Comparison of ENCODE assay signal across 8 mouse cellular contexts in the genomic region with DNA sequence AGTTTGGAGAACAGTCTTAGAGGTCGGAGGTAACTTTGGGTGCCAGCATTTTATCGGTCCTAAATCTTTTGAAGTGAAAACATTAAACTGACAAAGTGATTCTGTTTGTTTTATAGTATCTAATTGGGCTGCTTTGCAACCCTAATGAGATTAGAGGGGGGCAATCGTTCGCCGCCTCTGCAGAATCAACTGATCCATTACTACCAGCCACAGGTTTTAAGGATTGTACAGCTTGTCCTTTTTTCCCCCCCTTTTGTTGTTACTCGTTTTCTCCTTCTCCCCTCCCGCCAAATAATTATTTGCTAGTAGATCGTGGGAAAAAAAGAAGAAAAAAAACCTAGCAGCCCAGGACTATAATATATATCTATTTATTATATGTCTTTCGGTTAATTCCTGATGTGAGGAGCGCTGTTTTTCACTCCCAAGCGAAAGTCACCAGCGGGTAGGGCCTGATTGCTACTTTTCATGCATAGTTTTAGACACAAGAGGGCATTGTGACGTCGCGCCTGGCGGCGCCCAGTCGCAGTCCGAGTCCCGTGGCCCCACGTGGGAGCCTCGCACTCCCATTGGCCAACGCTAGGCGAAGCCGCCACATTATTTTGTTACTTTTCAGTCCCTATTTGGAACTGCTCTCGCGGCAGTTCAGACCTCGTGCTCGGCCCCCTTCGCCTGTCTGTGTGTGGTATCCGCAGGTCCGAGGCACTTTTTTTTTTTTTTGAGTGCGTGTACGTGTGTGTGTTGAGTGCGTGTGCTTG. TPM values are rescaled to one million over a fixed set of nuclear protein-coding genes. Genes with fewer than 3 reads are reported as not detected.
DNase-seq lines count a peak whose midpoint lies in the region; ATAC-seq and TF ChIP-seq lines count a peak whose summit lies in the region.

A gene (plus strand): TSS at position 612 of the 755 bp plus-strand sequence.

- dilution Hi-C loops in CH12.LX (cut with MboI; ENCODE audit: extremely low pct_ligation_motif_present, extremely low pct_unique_long_range_greater_than_20kb, low sequenced_read_pairs): no loop called here

- peak within 1 kb of the TSS; percentile 74 for H3K9ac ChIP-seq in CH12.LX (ENCODE audit: insufficient read depth, low read depth)
- H3K9ac ChIP-seq in forebrain, embryonic 11.5 days (ENCODE audit: low read length): peak within 1 kb of the TSS; percentile 100
- H3K9ac ChIP-seq in heart, embryonic 16.5 days (ENCODE audit: low read length): peak within 1 kb of the TSS; percentile 90
- peak within 1 kb of the TSS; percentile 69 for H3K9ac ChIP-seq in liver, embryonic 15.5 days
- peak within 1 kb of the TSS; percentile 98 for H3K9ac ChIP-seq in neural tube, embryonic 12.5 days

- in situ Hi-C loops in CH12.LX (cut with MboI; ENCODE audit: low pct_ligation_motif_present, low pct_unique_long_range_greater_than_20kb, low sequenced_read_pairs): loop anchor here (5.0 to 25.0 kb wide), 2 partner anchors 320 to 465 kb away; no protein-coding TSS in a partner anchor

- WGBS in forebrain, embryonic 11.5 days: under 1% methylated on average over 35 of the region's 35 CpGs
- WGBS in heart, embryonic 16.5 days: 1% methylated on average over 35 of the region's 35 CpGs
- under 1% methylated on average over 35 of the region's 35 CpGs for WGBS in liver, embryonic 15.5 days (ENCODE audit: insufficient replicate concordance)
- under 1% methylated on average over 35 of the region's 35 CpGs for WGBS in neural tube, embryonic 12.5 days

- peak; percentile 15; the same call in 1 of the 2 replicates for TF ChIP-seq EP300 in CH12.LX (IDR thresholded peaks at IDR 0.05; ENCODE audit: low read length)

- peak; percentile 86 for TF ChIP-seq POLR2A in CH12.LX (IDR thresholded peaks at IDR 0.05; ENCODE audit: low read depth, low read length)

- H3K27ac ChIP-seq in CH12.LX (ENCODE audit: insufficient read depth, low read depth): peak within 1 kb of the TSS; percentile 87
- H3K27ac ChIP-seq in forebrain, embryonic 11.5 days (ENCODE audit: low read depth, low read length): peak within 1 kb of the TSS; percentile 92
- H3K27ac ChIP-seq in heart, embryonic 16.5 days (ENCODE audit: low read length): peak within 1 kb of the TSS; percentile 85
- peak within 1 kb of the TSS; percentile 80 for H3K27ac ChIP-seq in liver, embryonic 15.5 days (replicated peaks)
- peak within 1 kb of the TSS; percentile 91 for H3K27ac ChIP-seq in neural tube, embryonic 12.5 days

- H3K4me2 ChIP-seq in CH12.LX (ENCODE audit: insufficient read depth, low read depth, poor library complexity, severe bottlenecking): peak within 1 kb of the TSS; percentile 97
- H3K4me2 ChIP-seq in forebrain, embryonic 11.5 days (ENCODE audit: low read depth, low read length, severe bottlenecking): peak within 1 kb of the TSS; percentile 98
- peak within 1 kb of the TSS; percentile 91 for H3K4me2 ChIP-seq in heart, embryonic 16.5 days (ENCODE audit: low read depth, low read length)
- H3K4me2 ChIP-seq in liver, embryonic 15.5 days: peak within 1 kb of the TSS; percentile 98
- H3K4me2 ChIP-seq in neural tube, embryonic 12.5 days (replicated peaks): peak within 1 kb of the TSS; percentile 93

- peak; percentile 57 for ATAC-seq in forebrain, embryonic 11.5 days (replicated peaks; ENCODE audit: low FRiP score)
- peak; percentile 56 for ATAC-seq in heart, embryonic 16.5 days (replicated peaks; ENCODE audit: extremely low read depth, insufficient read depth, low FRiP score)
- ATAC-seq in liver, embryonic 15.5 days (ENCODE audit: insufficient read depth): peak; percentile 65
- ATAC-seq in neural tube, embryonic 12.5 days (ENCODE audit: low FRiP score, low read depth): peak; percentile 64

- H3K36me3 ChIP-seq in CH12.LX (replicated peaks in 1 of 2; ENCODE audit: control insufficient read depth in 1 of 2, insufficient read depth in 1 of 2, low read length in 1 of 2): peaks cover 0 to 16% of the 10 kb centered on the region in 2 experiments
- H3K36me3 ChIP-seq in forebrain, embryonic 11.5 days (ENCODE audit: control insufficient read depth, insufficient read depth, low read length): no peaks in the 10 kb centered on the region
- no peaks in the 10 kb centered on the region for H3K36me3 ChIP-seq in heart, embryonic 16.5 days (ENCODE audit: control insufficient read depth, insufficient read depth)
- H3K36me3 ChIP-seq in liver, embryonic 15.5 days (replicated peaks): no peaks in the 10 kb centered on the region; the same call in 1 of the 2 replicates
- H3K36me3 ChIP-seq in neural tube, embryonic 12.5 days: peaks cover 9% of the 10 kb centered on the region; the same call in 1 of the 2 replicates

- DNase-seq in CH12.LX (ENCODE audit: extremely low read depth): peak; percentile 97
- peak; percentile 94 for DNase-seq in c-Kit-positive CD71-positive TER-119-negative erythroid progenitor cells, embryonic 14.5 days (ENCODE audit: low read depth)
- peak; percentile 99 for DNase-seq in forebrain, embryonic 11.5 days (ENCODE audit: low spot score)
- DNase-seq in kidney, postnatal 36 days: peak; percentile 99 to 100
- peak; percentile 98 for DNase-seq in telencephalon, adult 2 months (ENCODE audit: low read depth, low spot score)

- H3K4me3 ChIP-seq in CH12.LX (replicated peaks in 1 of 3; ENCODE audit: low read depth in 2 of 3, low read length in 2 of 3, poor library complexity in 1 of 3): peak within 1 kb of the TSS; percentile 73 to 84 (median 83)
- H3K4me3 ChIP-seq in forebrain, embryonic 11.5 days (ENCODE audit: low read depth, low read length): peak within 1 kb of the TSS; percentile 99
- peak within 1 kb of the TSS; percentile 77 for H3K4me3 ChIP-seq in heart, embryonic 16.5 days (ENCODE audit: low read length)
- H3K4me3 ChIP-seq in liver, embryonic 15.5 days (replicated peaks): peak within 1 kb of the TSS; percentile 70
- peak within 1 kb of the TSS; percentile 89 for H3K4me3 ChIP-seq in neural tube, embryonic 12.5 days

- H3K79me2 ChIP-seq in CH12.LX (replicated peaks; ENCODE audit: control insufficient read depth, extremely low read depth, insufficient read depth, poor library complexity, severe bottlenecking): peaks cover 13% of the 10 kb centered on the region; the same call in 1 of the 2 replicates

- peaks cover 9 to 58% of the 10 kb centered on the region in 2 experiments; a peak in 3 of 4 replicates for H3K4me1 ChIP-seq in CH12.LX (ENCODE audit: control insufficient read depth in 1 of 2, insufficient read depth in 2 of 2)
- peaks cover 34% of the 10 kb centered on the region for H3K4me1 ChIP-seq in forebrain, embryonic 11.5 days (replicated peaks; ENCODE audit: control insufficient read depth, insufficient read depth, low read length)
- H3K4me1 ChIP-seq in heart, embryonic 16.5 days (ENCODE audit: control insufficient read depth, insufficient read depth, low read length): peaks cover 42% of the 10 kb centered on the region
- H3K4me1 ChIP-seq in liver, embryonic 15.5 days (replicated peaks): peaks cover 87% of the 10 kb centered on the region
- H3K4me1 ChIP-seq in neural tube, embryonic 12.5 days: peaks cover 58% of the 10 kb centered on the region

- H3K9me3 ChIP-seq in CH12.LX (replicated peaks; ENCODE audit: low read length): no peaks in the 10 kb centered on the region
- H3K9me3 ChIP-seq in forebrain, embryonic 11.5 days (ENCODE audit: control insufficient read depth, low read length): no peaks in the 10 kb centered on the region
- H3K9me3 ChIP-seq in heart, embryonic 16.5 days (replicated peaks; ENCODE audit: control insufficient read depth, low read length): no peaks in the 10 kb centered on the region
- no peaks in the 10 kb centered on the region for H3K9me3 ChIP-seq in liver, embryonic 15.5 days (replicated peaks)
- no peaks in the 10 kb centered on the region for H3K9me3 ChIP-seq in neural tube, embryonic 12.5 days

- H3K27me3 ChIP-seq in CH12.LX (replicated peaks): no peaks in the 10 kb centered on the region
- peaks cover 7% of the 10 kb centered on the region for H3K27me3 ChIP-seq in forebrain, embryonic 11.5 days (ENCODE audit: control insufficient read depth, insufficient read depth, low read length)
- peaks cover 37% of the 10 kb centered on the region for H3K27me3 ChIP-seq in heart, embryonic 16.5 days (ENCODE audit: control insufficient read depth, insufficient read depth, low read length)
- H3K27me3 ChIP-seq in liver, embryonic 15.5 days: peaks cover 73% of the 10 kb centered on the region
- H3K27me3 ChIP-seq in neural tube, embryonic 12.5 days (replicated peaks): no peaks in the 10 kb centered on the region

- TF ChIP-seq RAD21 in CH12.LX (IDR thresholded peaks at IDR 0.05; ENCODE audit: low read depth, low read length): peak; percentile 68

- TF ChIP-seq CTCF in CH12.LX (conservative IDR thresholded peaks at IDR 0.05 in 1 of 2, IDR thresholded peaks at IDR 0.05 in 1 of 2; ENCODE audit: low read depth in 2 of 2, low read length in 2 of 2): peak in 1 of 2 experiments; percentile 70; a peak in 2 of 4 replicates

TF ChIP-seq in CH12.LX, 34 proteins besides CTCF, POLR2A, EP300 and RAD21 (continues in another document):
- TF ChIP-seq USF1 (IDR thresholded peaks at IDR 0.05; ENCODE audit: low read depth, low read length) (peak; percentile 43), ZNF384 (IDR thresholded peaks at IDR 0.05; ENCODE audit: low read depth, low read length) (peak; percentile 94), POLR2AphosphoS2 (IDR thresholded peaks at IDR 0.05; ENCODE audit: low read depth, low read length) (no peak), SMC3 (IDR thresholded peaks at IDR 0.05; ENCODE audit: low read depth, low read length) (peak; percentile 52), ETS1 (conservative IDR thresholded peaks at IDR 0.05; ENCODE audit: low read depth, low read length) (no peak; the same call in none of the 2 replicates), ELF1 (IDR thresholded peaks at IDR 0.05; ENCODE audit: low read depth, low read length) (peak; percentile 15; the same call in 1 of the 2 replicates), PAX5 (IDR thresholded peaks at IDR 0.05; ENCODE audit: low read length) (no peak), MYC (IDR thresholded peaks at IDR 0.05; ENCODE audit: low read depth, low read length) (peak; percentile 97), ZKSCAN1 (IDR thresholded peaks at IDR 0.05; ENCODE audit: borderline replicate concordance, low read depth, low read length) (no peak), CHD2 (IDR thresholded peaks at IDR 0.05; ENCODE audit: low read length) (peak; percentile 97), BHLHE40 (IDR thresholded peaks at IDR 0.05; ENCODE audit: low read depth, low read length) (peak; percentile 91), MAFK (IDR thresholded peaks at IDR 0.05; ENCODE audit: insufficient replicate concordance, low read length) (0 out of 2 replicates have a peak, but pooled peaks have one; percentile 31)

RNA-seq across cellular contexts. Expression of the gene that starts here (rescaled TPM):
- total RNA-seq in CH12.LX (2012; rRNA removed) (17.2 and 22.8 TPM in 2 replicates), CH12.LX (2014; rRNA removed) (8.1 and 8.4 TPM in 2 replicates)
- 26.0 and 29.1 TPM in 2 replicates for polyA plus RNA-seq in CH12.LX (2012; ENCODE audit: insufficient read length, low read depth)
- 57.8 and 58.2 TPM in 2 replicates for polyA plus RNA-seq in forebrain, embryonic 11.5 days (2014; fragmentation: Nextera tagmentation; extraction: Ambion mirVana)
- 9.8 and 10.8 TPM in 2 replicates for polyA plus RNA-seq in heart, embryonic 16.5 days (2015; fragmentation: Nextera tagmentation; extraction: Ambion mirVana)
- polyA plus RNA-seq in liver, embryonic 15.5 days (2015; fragmentation: Nextera tagmentation; extraction: Ambion mirVana): 3.0 and 4.0 TPM in 2 replicates
- 55.5 and 58.7 TPM in 2 replicates for polyA plus RNA-seq in neural tube, embryonic 12.5 days (2016; fragmentation: Nextera tagmentation; extraction: Ambion mirVana)

Comparison
In these comparisons a context has a peak if more than half of its experiments do, and no peak if none do; other contexts are left out.
1. Peak in every context shown above with its lines: DNase-seq, ATAC-seq, H3K4me3 ChIP-seq and H3K27ac ChIP-seq.